Mouse (Mus musculus) intestine, embryonic 14.5 days (tissue): ENCODE data around the gene Ugt1a6a. TPM values are rescaled to one million over a fixed set of nuclear protein-coding genes. Genes with fewer than 3 reads are reported as not detected.
"Not testable (repeated sequence)": the region's sequence is repeated elsewhere in the genome, so short reads cannot be mapped to it uniquely, and the experiment has no call there.

ENCODE experiments used
- ATAC-seq: fragments of 200-750 bp; cut with Nextera tagmentation; replicated peaks from 2 replicates; pipeline ENCODE4 v1.8.0; 2017; ENCODE audit warnings: low read depth, moderate number of reproducible peaks, moderate TSS enrichment, moderate library complexity; ENCODE audit not compliant: low FRiP score, low TSS enrichment
- DNase-seq: peaks from one replicate; pipeline ENCODE4 v3.0.0-alpha.2; 2018; ENCODE audit warnings: low spot score
- H3K27ac ChIP-seq: fragments of 300-500 bp; sonication (generic); 2 replicates; pipeline ENCODE4 v1.5.1; 2014; ENCODE audit warnings: low read depth, mild to moderate bottlenecking, control low read depth
- H3K27me3 ChIP-seq: fragments of 300-500 bp; sonication (generic); replicated peaks from 2 replicates; pipeline ENCODE4 v1.6.1; 2014; ENCODE audit warnings: low read length, control low read depth; ENCODE audit not compliant: control insufficient read depth, insufficient read depth
- H3K36me3 ChIP-seq: fragments of 300-500 bp; sonication (generic); 2 replicates; pipeline ENCODE4 v1.6.1; 2014; ENCODE audit warnings: low read length, control low read depth; ENCODE audit not compliant: control insufficient read depth, insufficient read depth
- H3K4me1 ChIP-seq: fragments of 300-500 bp; sonication (generic); replicated peaks from 2 replicates; pipeline ENCODE4 v1.6.1; 2014; ENCODE audit warnings: low read length, control low read depth, mixed read lengths; ENCODE audit not compliant: control insufficient read depth, insufficient read depth
- H3K4me2 ChIP-seq: fragments of 300-500 bp; sonication (generic); 2 replicates; pipeline ENCODE4 v1.6.1; 2014; ENCODE audit warnings: low read length
- H3K4me3 ChIP-seq: fragments of 300-500 bp; sonication (generic); 2 replicates; pipeline ENCODE4 v1.5.1; 2014; ENCODE audit warnings: low read depth, low read length, control low read depth, mixed read lengths
- H3K9ac ChIP-seq: fragments of 300-500 bp; sonication (generic); 2 replicates; pipeline ENCODE4 v1.6.1; 2014; ENCODE audit warnings: mild to moderate bottlenecking, low read length
- H3K9me3 ChIP-seq: fragments of 300-500 bp; sonication (generic); 2 replicates; pipeline ENCODE4 v1.6.1; 2016; ENCODE audit warnings: low read length, control low read depth; ENCODE audit not compliant: control insufficient read depth
- WGBS: fragments of 180-500 bp; shearing (Covaris S2); extraction: QIAGEN DNeasy Blood & Tissue Kit; methylation state at CpG from one replicate; pipeline ENCODE4 v1.1.7; 2014; 5-methylcytosine and 5-hydroxymethylcytosine counted together
- polyA plus RNA-seq: library from polyadenylated mRNA; unstranded; fragments of >200 nt; fragmentation: Nextera tagmentation; extraction: Ambion mirVana; gene quantifications from 2 replicates; pipeline ENCODE4 v1.2.1, GENCODE M21; 2014

The Ugt1a6a gene
- 4.6 and 7.5 TPM in 2 replicates for polyA plus RNA-seq

DNA sequence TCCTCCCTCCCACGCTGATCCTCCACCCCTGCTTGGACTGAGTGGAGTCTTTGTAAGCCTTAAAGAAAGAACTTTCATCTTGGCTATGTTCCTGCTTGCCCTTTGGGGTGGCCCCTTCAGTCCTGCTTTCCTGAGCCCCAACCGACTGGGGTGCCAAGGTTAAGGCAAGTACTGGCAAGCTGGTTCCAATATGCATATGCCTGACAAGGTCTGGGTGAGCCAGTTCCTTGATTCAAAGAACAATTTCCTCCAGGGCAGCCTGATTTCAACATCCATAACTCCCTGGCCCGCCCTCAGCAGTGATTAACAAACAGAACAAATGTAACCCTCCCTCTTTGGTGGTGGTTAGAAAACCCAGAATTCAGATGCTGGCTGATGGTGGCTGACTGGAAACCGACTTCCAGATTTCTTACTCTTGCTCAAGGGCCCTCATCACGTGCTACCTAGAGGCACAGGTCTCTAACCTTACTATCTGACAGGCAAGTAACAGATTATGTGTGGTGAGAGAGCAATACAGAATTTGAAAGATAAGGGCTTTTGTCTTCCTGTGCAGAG lies at the start of gene Ugt1a6a:
TSS of gene Ugt1a6a (plus strand) at position 353 of the 555 bp plus-strand sequence.
- ATAC-seq, H3K9me3 ChIP-seq, H3K4me2 ChIP-seq, H3K9ac ChIP-seq, H3K36me3 ChIP-seq, H3K27me3 ChIP-seq, H3K27ac ChIP-seq, DNase-seq, H3K4me1 ChIP-seq, H3K4me3 ChIP-seq: not testable (repeated sequence)
- WGBS: 46% methylated on average over 5 of the region's 5 CpGs

DNA sequence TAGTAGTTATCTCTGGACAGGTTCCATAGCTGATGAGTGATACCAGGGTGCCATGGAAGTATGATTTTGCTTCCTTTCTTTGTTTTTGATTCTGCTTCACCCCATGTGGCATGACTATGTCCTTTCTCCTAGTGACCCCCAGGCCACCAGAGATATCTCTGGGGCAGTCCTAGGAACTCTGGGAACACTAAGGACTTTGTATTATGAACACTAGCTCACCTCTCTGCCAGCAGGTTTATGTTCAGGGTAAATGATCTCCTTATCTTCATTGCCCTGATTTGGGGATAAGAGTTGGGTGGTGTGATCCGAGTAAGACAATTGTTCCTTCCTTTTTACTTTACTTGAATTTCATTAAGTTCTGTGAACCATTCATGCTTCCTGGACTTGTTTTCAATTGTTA lies 48.5 kb upstream of the Ugt1a6a start:
- WGBS: 48% methylated on average over 1 of the region's 1 CpGs
- Histone ChIP-seq H3K4me1 (no peaks in the 10 kb centered on the region), H3K9me3 (no peaks in the 10 kb centered on the region), H3K4me3 (no peak overlapping the region), H3K27ac (no peak overlapping the region), H3K4me2 (no peak overlapping the region), H3K36me3 (no peaks in the 10 kb centered on the region), H3K27me3 (no peaks in the 10 kb centered on the region), H3K9ac (no peak overlapping the region)
- ATAC-seq (no peak), DNase-seq (no peak)

DNA sequence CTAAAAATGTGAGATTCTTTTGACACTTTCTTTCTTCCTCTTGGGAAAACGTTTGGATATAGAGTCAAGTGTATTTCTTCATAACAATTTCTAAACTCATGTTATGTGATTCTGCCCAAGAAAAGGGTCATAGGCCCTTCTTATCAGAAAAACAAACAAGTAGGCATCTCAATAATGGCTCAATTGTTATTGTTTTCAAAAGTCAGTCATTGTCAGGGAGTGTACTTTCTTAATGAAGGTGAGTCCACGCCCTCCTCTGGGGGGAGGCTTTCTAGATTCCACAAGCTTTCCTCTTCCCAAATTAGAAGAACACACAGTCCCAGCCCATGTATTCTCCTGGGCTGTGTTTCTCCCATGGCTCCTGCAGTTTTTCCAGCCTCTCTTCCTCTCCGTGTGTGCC lies 47.1 kb upstream of the Ugt1a6a start, which contains the start of gene Ugt1a8:
TSS of gene Ugt1a8 (plus strand) at position 301 of the 400 bp plus-strand sequence.
- 75% methylated on average over 3 of the region's 3 CpGs for WGBS
- H3K9ac ChIP-seq: no peak within 1 kb of the TSS
- DNase-seq (no peak), ATAC-seq (no peak)
- no peak within 1 kb of the TSS for H3K27ac ChIP-seq
- no peaks in the 10 kb centered on the region for H3K27me3 ChIP-seq
- no peaks in the 10 kb centered on the region for H3K4me1 ChIP-seq
- no peak within 1 kb of the TSS for H3K4me2 ChIP-seq
- no peaks in the 10 kb centered on the region for H3K36me3 ChIP-seq
- no peaks in the 10 kb centered on the region for H3K9me3 ChIP-seq
- H3K4me3 ChIP-seq: no peak within 1 kb of the TSS

DNA sequence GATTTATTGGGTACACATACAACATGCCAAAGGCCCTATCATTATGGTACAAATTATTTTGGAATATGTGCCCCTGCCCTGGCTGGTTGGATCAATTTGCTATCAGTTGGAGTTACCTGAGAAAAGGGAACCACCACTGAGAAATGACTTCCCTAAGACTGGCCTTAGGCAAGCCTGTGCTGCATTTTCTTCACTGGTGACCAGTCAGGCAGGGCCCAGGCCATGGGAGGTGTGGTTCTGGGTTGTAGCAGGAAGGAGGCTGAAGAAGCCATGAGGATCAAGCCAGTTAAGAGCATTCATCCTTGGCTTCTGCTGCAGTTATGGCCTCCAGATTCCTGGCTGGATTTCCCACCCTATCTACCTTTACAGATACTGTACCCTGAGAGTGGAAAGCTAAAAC lies 42.3 kb upstream of the Ugt1a6a start:
- no peak overlapping the region for H3K4me3 ChIP-seq
- no peak overlapping the region for H3K9ac ChIP-seq
- peaks cover 13% of the 10 kb centered on the region for H3K4me1 ChIP-seq
- DNase-seq: no peak
- no peak for ATAC-seq
- H3K27ac ChIP-seq: no peak overlapping the region
- no peaks in the 10 kb centered on the region for H3K9me3 ChIP-seq
- no peak overlapping the region for H3K4me2 ChIP-seq
- H3K36me3 ChIP-seq: no peaks in the 10 kb centered on the region
- H3K27me3 ChIP-seq: no peaks in the 10 kb centered on the region

GRCm38 (mm10) chr1:88094270-88094676 lies 40.3 kb upstream of the Ugt1a6a start:
- 69% methylated on average over 3 of the region's 3 CpGs for WGBS
- peaks cover 13% of the 10 kb centered on the region for H3K4me1 ChIP-seq
- H3K9me3 ChIP-seq, H3K36me3 ChIP-seq, H3K4me3 ChIP-seq, DNase-seq, H3K9ac ChIP-seq, H3K27me3 ChIP-seq, H3K4me2 ChIP-seq: not testable (repeated sequence)
- peak overlapping the region; percentile 87; the same call in 1 of the 2 replicates for H3K27ac ChIP-seq
- ATAC-seq: peak; percentile 75; the same call in 1 of the 2 replicates

DNA sequence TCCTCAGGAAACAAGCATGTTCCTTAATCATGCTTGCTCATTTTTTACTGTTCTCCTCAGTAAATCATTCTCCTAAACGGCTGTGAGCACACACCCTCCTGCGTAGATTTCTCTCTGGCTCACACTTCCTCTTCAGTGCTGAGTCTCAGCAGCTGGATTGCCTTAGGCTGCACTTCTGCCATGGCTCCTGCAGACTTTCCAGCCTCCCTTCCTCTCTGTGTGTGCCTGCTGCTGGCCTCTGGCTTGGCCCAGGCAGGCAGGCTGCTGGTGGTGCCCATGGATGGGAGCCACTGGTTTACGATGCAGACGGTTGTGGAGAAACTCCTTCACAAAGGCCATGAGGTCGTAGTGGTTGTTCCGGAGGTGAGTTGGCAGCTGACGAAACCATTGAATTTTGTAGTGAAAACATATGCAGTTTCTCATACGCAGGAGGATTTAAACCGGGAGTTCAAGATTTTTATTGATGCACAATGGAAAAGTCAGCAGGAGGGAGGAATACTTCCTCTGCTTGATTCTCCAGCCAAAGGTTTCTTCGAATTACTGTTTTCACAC lies 39.6 kb upstream of the Ugt1a6a start, which contains the start of gene Ugt1a7c:
TSS of gene Ugt1a7c (plus strand) at position 122 of the 552 bp plus-strand sequence.
- Histone ChIP-seq H3K36me3 (no peaks in the 10 kb centered on the region), H3K4me3 (peak within 1 kb of the TSS; percentile 22), H3K4me1 (peaks cover 13% of the 10 kb centered on the region), H3K27ac (peak within 1 kb of the TSS; percentile 87), H3K9me3 (no peaks in the 10 kb centered on the region), H3K4me2 (peak within 1 kb of the TSS; percentile 38), H3K9ac (peak within 1 kb of the TSS; percentile 32), H3K27me3 (no peaks in the 10 kb centered on the region)
- peak; percentile 73 for DNase-seq
- ATAC-seq: peak; percentile 68; the same call in 1 of the 2 replicates
- WGBS: 25% methylated on average over 10 of the region's 10 CpGs

DNA sequence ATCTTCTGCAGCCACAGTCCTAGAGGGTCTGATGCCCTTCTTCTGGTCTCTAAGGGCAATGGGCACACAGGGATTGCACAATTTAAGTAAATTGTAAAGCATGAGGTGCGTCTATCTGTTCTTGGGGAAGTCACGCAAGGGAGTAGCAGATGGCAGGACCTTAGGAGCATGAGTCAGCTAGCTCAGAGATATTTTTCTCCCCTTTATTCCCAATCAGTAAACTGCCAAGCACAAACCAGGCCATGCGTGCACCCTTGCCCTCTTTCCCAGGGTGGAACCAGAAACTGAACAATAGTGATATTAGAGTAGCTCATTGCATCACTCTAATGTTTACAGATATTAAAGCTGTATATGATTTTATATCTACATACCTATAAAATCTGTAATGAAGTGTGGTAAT lies 36.1 kb upstream of the Ugt1a6a start:
- not testable (repeated sequence) for ATAC-seq, DNase-seq, H3K9ac ChIP-seq, H3K4me3 ChIP-seq, H3K4me2 ChIP-seq, H3K27me3 ChIP-seq, H3K36me3 ChIP-seq, H3K27ac ChIP-seq, H3K9me3 ChIP-seq
- peaks cover 13% of the 10 kb centered on the region for H3K4me1 ChIP-seq
- WGBS: 86% methylated on average over 3 of the region's 3 CpGs

DNA sequence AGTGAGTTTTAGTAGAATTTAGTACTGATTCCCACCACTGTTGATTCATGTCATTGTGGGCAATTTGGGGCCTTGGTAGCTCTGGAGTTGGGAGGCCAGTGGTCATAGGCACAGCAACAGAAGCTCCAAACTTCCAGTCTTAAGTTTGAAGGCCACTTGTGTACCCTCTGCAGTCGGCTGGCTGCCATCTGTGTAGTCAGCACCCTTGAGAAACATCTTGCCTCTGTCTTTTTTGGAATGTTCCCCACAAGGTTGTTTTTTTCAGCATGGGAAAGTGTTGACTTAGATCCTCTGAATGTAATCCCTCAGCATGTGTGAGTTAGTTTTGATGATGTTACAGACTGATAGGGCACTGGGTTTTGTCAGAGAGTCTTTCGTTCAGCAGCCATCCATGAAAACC lies 34.9 kb upstream of the Ugt1a6a start:
- H3K27me3 ChIP-seq, H3K9ac ChIP-seq, H3K27ac ChIP-seq, H3K9me3 ChIP-seq, ATAC-seq, DNase-seq, H3K4me3 ChIP-seq, H3K4me2 ChIP-seq, H3K36me3 ChIP-seq: not testable (repeated sequence)
- H3K4me1 ChIP-seq: peaks cover 11% of the 10 kb centered on the region
- WGBS: 83% methylated on average over 2 of the region's 2 CpGs

DNA sequence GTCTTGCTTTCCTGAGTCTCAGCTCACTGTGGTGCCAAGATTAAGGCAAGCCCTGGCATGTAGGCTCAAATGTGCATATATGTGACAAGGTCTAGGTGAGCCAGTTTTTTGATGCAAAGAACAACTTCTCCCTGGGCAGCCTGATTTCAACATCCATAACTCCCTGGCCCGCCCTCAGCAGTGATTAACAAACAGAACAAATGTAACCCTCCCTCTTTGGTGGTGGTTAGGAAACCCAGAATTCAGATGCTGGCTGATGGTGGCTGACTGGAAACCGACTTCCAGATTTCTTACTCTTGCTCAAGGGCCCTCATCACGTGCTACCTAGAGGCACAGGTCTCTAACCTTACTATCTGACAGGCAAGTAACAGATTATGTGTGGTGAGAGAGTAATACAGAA lies 31.6 kb upstream of the Ugt1a6a start, which contains the start of gene Ugt1a6b:
TSS of gene Ugt1a6b (plus strand) at position 234 of the 400 bp plus-strand sequence.
- WGBS: 61% methylated on average over 1 of the region's 3 CpGs
- H3K9me3 ChIP-seq, DNase-seq, H3K4me3 ChIP-seq, H3K4me2 ChIP-seq, H3K4me1 ChIP-seq, H3K9ac ChIP-seq, H3K27ac ChIP-seq, H3K27me3 ChIP-seq, H3K36me3 ChIP-seq, ATAC-seq: not testable (repeated sequence)
